Mouse (Mus musculus) C2C12 (cell line): ENCODE measurements around the gene Socs2. TPM values are rescaled to one million over a fixed set of nuclear protein-coding genes. Genes with fewer than 3 reads are reported as not detected.
"Not testable (repeated sequence)": the region's sequence is repeated elsewhere in the genome, so short reads cannot be mapped to it uniquely, and the experiment has no call there.

Experiments used
- H3K27me3 ChIP-seq: one replicate; pipeline ENCODE4 v1.6.1; 2011; ENCODE audit not compliant: control insufficient read depth, insufficient read depth, insufficient read length
- H3K36me3 ChIP-seq: one replicate; pipeline ENCODE4 v1.6.1; 2011; ENCODE audit not compliant: control insufficient read depth, insufficient read depth
- H3K4me3 ChIP-seq: one replicate; pipeline ENCODE4 v1.5.1; 2011; ENCODE audit warnings: mild to moderate bottlenecking, control low read depth; ENCODE audit not compliant: poor library complexity, insufficient read depth, severe bottlenecking
- H3K79me2 ChIP-seq: one replicate; pipeline ENCODE4 v1.6.1; 2011; ENCODE audit not compliant: control insufficient read depth, insufficient read depth
- H3K79me3 ChIP-seq: one replicate; pipeline ENCODE4 v1.6.1; 2011; ENCODE audit warnings: low read depth, control low read depth
- H3ac ChIP-seq: one replicate; pipeline ENCODE3; 2011; ENCODE audit warnings: low read depth; ENCODE audit not compliant: control insufficient read depth, insufficient read length
- CEBPB ChIP-seq: IDR thresholded peaks from one replicate; pipeline ENCODE4 v1.6.1; 2011; ENCODE audit warnings: low read depth, mild to moderate bottlenecking, control low read depth, moderate library complexity
- CTCF ChIP-seq: IDR thresholded peaks from one replicate; pipeline ENCODE4 v1.5.1; 2011; ENCODE audit not compliant: control insufficient read depth, insufficient read depth, insufficient read length
- FOSL1 ChIP-seq: IDR thresholded peaks from one replicate; pipeline ENCODE4 v1.8.0; 2011; ENCODE audit warnings: mild to moderate bottlenecking, low read length; ENCODE audit not compliant: poor library complexity, insufficient read depth, severe bottlenecking
- MAX ChIP-seq: IDR thresholded peaks from one replicate; pipeline ENCODE4 v1.6.1; 2011; ENCODE audit warnings: mild to moderate bottlenecking, control low read depth
- MYOD1 ChIP-seq: IDR thresholded peaks from one replicate; pipeline ENCODE4 v1.6.1; 2011; ENCODE audit warnings: low read depth; ENCODE audit not compliant: control insufficient read depth, insufficient read length
- MYOG ChIP-seq: IDR thresholded peaks from one replicate; pipeline ENCODE4 v1.6.1; 2011; ENCODE audit not compliant: control insufficient read depth, insufficient read length; ENCODE audit errors: extremely low read depth
- USF1 ChIP-seq: IDR thresholded peaks from one replicate; pipeline ENCODE4 v1.6.1; 2011; ENCODE audit warnings: low read depth, mild to moderate bottlenecking, control low read depth, moderate library complexity
- polyA plus RNA-seq: library from polyadenylated mRNA; unstranded; fragments of >200 nt; fragmentation: generic; extraction: Trizol; gene quantifications from one replicate; pipeline ENCODE4 v1.2.1, GENCODE M21; 2012; ENCODE audit warnings: missing spikeins

The Socs2 gene
- polyA plus RNA-seq, 1 experiment = 21.6 TPM

DNA sequence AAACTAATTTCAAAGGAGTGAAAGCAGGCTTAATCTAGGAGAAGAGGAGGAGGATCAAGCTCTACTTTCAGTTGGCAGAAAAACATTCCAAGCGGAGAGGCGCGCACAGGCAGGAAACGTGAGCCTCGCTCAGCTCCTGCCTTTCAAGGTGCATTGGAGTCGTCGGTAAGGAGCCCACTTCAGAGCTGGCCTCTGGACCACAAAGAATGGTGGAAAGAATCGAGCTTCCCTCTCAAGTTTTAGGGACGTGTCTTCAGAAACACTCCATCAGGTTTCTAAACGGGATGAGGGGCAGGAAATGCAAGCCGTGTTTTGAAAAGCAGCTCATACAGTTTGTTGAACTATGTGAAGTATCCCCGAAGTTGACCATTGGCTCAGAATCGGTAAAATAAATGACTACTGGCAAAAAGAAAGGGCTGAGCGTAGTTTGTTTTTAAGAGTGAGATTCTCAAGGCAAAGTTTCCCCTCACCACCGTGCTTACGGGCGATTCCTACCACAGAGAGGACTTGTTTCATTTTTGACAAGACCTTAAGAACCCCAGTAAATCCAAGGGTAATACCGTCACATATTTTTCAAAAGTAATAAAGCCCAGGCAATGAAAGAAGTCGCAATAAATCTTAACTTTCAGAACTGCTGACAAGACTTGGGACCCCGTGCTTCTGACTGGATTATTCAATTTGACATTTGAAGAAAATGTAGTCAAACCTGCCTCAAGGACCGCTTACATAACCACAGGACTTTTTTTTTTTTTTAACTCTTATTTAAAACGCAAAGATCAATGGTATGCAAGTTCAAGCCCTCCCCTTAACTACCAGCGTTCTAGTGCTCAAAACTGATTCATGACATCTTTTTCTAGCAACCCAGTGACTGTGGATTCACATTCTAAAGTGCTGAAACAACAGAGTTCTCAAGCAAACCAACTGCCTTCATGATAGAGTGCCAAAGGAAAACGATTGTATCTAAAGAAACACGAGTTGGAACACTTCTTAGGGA, 21.9 kb downstream of the Socs2 start:
- Histone ChIP-seq H3K79me3 (no peaks in the 10 kb centered on the region), H3K4me3 (no peak overlapping the region), H3ac (peak overlapping the region; percentile 19), H3K27me3 (no peaks in the 10 kb centered on the region), H3K36me3 (no peaks in the 10 kb centered on the region), H3K79me2 (no peaks in the 10 kb centered on the region)
- no peak for TF ChIP-seq MAX
- no peak for TF ChIP-seq CEBPB
- TF ChIP-seq USF1 = no peak
- no peak for TF ChIP-seq MYOG
- no peak for TF ChIP-seq MYOD1
- no peak for TF ChIP-seq CTCF
- TF ChIP-seq FOSL1 = no peak

DNA sequence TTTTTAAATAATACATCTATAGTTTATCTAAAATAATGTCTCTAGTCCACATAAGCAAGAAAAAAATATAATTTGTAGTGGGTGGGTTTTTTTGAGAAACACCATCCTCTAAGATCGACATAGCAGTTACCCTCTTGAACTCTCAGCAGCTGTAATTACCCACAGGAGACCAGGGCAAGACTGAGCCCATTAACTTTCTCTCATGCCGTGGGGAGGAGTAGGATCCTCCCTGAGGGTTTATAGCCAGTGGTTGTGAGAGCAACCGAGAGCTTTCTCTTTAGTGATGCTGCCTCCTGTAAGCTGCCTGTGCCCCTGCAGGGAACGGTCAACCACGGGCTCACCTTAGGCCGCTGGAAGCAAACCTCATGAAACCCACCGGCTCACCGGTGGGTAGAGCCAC, 24.9 kb downstream of the Socs2 start:
- H3K36me3 ChIP-seq = no peaks in the 10 kb centered on the region
- H3K79me3 ChIP-seq = no peaks in the 10 kb centered on the region
- no peaks in the 10 kb centered on the region for H3K27me3 ChIP-seq
- TF ChIP-seq USF1 (no peak), FOSL1 (no peak), CTCF (no peak), CEBPB (no peak), MAX (no peak), MYOD1 (no peak)
- H3K79me2 ChIP-seq = no peaks in the 10 kb centered on the region
- no peak overlapping the region for H3K4me3 ChIP-seq
- no peak overlapping the region for H3ac ChIP-seq

- Histone ChIP-seq H3K27me3 (no peaks in the 10 kb centered on the region), H3K79me3 (no peaks in the 10 kb centered on the region), H3K79me2 (no peaks in the 10 kb centered on the region), H3K4me3 (no peak overlapping the region), H3K36me3 (no peaks in the 10 kb centered on the region), H3ac (no peak overlapping the region)
- no peak for TF ChIP-seq MAX
- no peak for TF ChIP-seq FOSL1
- TF ChIP-seq CTCF = no peak
- TF ChIP-seq CEBPB = no peak
- TF ChIP-seq MYOG = no peak
- no peak for TF ChIP-seq MYOD1
- TF ChIP-seq USF1 = no peak
These were observed 26.1 kb downstream of the Socs2 start for GRCm38 (mm10) chr10:95390871-95391270.

GRCm38 (mm10) chr10:95389805-95390204, 27.2 kb downstream of the Socs2 start:
- H3K79me3 ChIP-seq, H3K4me3 ChIP-seq, H3K36me3 ChIP-seq, H3ac ChIP-seq, H3K79me2 ChIP-seq, H3K27me3 ChIP-seq: not testable (repeated sequence)

GRCm38 (mm10) chr10:95388821-95389477, 28.0 kb downstream of the Socs2 start:
- Histone ChIP-seq H3K36me3 (no peaks in the 10 kb centered on the region), H3K4me3 (no peak overlapping the region), H3K27me3 (no peaks in the 10 kb centered on the region), H3K79me2 (no peaks in the 10 kb centered on the region), H3K79me3 (no peaks in the 10 kb centered on the region), H3ac (no peak overlapping the region)
- TF ChIP-seq USF1 (no peak), FOSL1 (peak; percentile 13)

- no peak overlapping the region for H3K4me3 ChIP-seq
- TF ChIP-seq CTCF (no peak), FOSL1 (no peak), USF1 (no peak), MYOD1 (no peak), MYOG (no peak), CEBPB (no peak), MAX (no peak)
- H3K79me3 ChIP-seq = no peaks in the 10 kb centered on the region
- H3ac ChIP-seq = no peak overlapping the region
- no peaks in the 10 kb centered on the region for H3K79me2 ChIP-seq
- no peaks in the 10 kb centered on the region for H3K36me3 ChIP-seq
- H3K27me3 ChIP-seq = no peaks in the 10 kb centered on the region
These were observed 30.5 kb downstream of the Socs2 start for GRCm38 (mm10) chr10:95386527-95386926.
